Mouse (Mus musculus): ENCODE measurements around the gene Mobp.

GRCm38 (mm10) chr9:120163862-120164261, 14.4 kb downstream of the Mobp start:
- TF ChIP-seq MAX (IDR thresholded peaks at IDR 0.05; ENCODE audit: low read depth) (no peak), MYOG (IDR thresholded peaks at IDR 0.05; ENCODE audit: control insufficient read depth in 1 of 3, insufficient read depth in 1 of 3, insufficient read length in 2 of 3, low read depth in 2 of 3) (no peak), POLR2A (IDR thresholded peaks at IDR 0.05; ENCODE audit: insufficient read length, low read depth) (no peak), CEBPB (IDR thresholded peaks at IDR 0.05; ENCODE audit: insufficient read depth, poor library complexity, severe bottlenecking) (no peak), E2F4 (IDR thresholded peaks at IDR 0.05; ENCODE audit: insufficient read depth) (no peak), USF1 (IDR thresholded peaks at IDR 0.05; ENCODE audit: low read depth) (no peak), TCF12 (IDR thresholded peaks at IDR 0.05; ENCODE audit: insufficient read depth, poor library complexity, severe bottlenecking) (no peak)

All from myocyte (in vitro differentiated cells).